Mouse (Mus musculus) MEL (cell line): ENCODE measurements around the gene Ednra. TPM values are rescaled to one million over a fixed set of nuclear protein-coding genes. Genes with fewer than 3 reads are reported as not detected.

Experiments used
- DNase-seq: peaks from one replicate; pipeline ENCODE4 v3.0.0; 2011; ENCODE audit warnings: low read depth, low spot score
- H3K27ac ChIP-seq: 2 replicates; pipeline ENCODE4 v1.5.1; 2012; ENCODE audit warnings: low read depth, mild to moderate bottlenecking, control low read depth, low read length, moderate library complexity; ENCODE audit not compliant: control insufficient read depth
- H3K27me3 ChIP-seq, 2 experiments: fragments of 150-350 bp in 1 of 2; sonication (generic) in 1 of 2; 2 replicates each; pipeline ENCODE4 v1.6.1; 2012; ENCODE audit warnings: low read length in 2 of 2, mild to moderate bottlenecking in 2 of 2, improper control_type of control experiment in 1 of 2, moderate library complexity in 1 of 2; ENCODE audit not compliant: insufficient read depth in 2 of 2, control insufficient read depth in 1 of 2
- H3K36me3 ChIP-seq, 2 experiments: 2 replicates each; pipeline ENCODE4 v1.6.1; 2012 to 2014; ENCODE audit warnings: low read length in 2 of 2, improper control_type of control experiment in 1 of 2, inconsistent platforms in 1 of 2, mild to moderate bottlenecking in 1 of 2; ENCODE audit not compliant: insufficient read depth in 2 of 2, control insufficient read depth in 1 of 2
- H3K4me1 ChIP-seq, 2 experiments: fragments of 150-350 bp in 1 of 2; sonication (generic) in 1 of 2; 2 replicates each; pipeline ENCODE4 v1.6.1; 2012; ENCODE audit warnings: low read length in 2 of 2, improper control_type of control experiment in 1 of 2, mild to moderate bottlenecking in 1 of 2; ENCODE audit not compliant: insufficient read depth in 2 of 2, control insufficient read depth in 1 of 2
- H3K4me3 ChIP-seq, 2 experiments: fragments of 150-350 bp in 1 of 2; sonication (generic) in 1 of 2; 2 replicates each; pipeline ENCODE4 v1.5.1; 2012; ENCODE audit warnings: low read depth in 2 of 2, low read length in 2 of 2, mild to moderate bottlenecking in 2 of 2, moderate library complexity in 2 of 2, control low read depth in 1 of 2, improper control_type of control experiment in 1 of 2; ENCODE audit not compliant: control insufficient read depth in 1 of 2, insufficient read depth in 1 of 2
- H3K79me2 ChIP-seq: 2 replicates; pipeline ENCODE4 v1.6.1; 2012; ENCODE audit warnings: mild to moderate bottlenecking, low read length, moderate library complexity; ENCODE audit not compliant: control insufficient read depth, poor library complexity, insufficient read depth
- H3K9ac ChIP-seq: 2 replicates; pipeline ENCODE4 v1.6.1; 2012; ENCODE audit warnings: low read depth, mild to moderate bottlenecking, control low read depth, low read length, moderate library complexity; ENCODE audit not compliant: control insufficient read depth, poor library complexity, severe bottlenecking
- H3K9me3 ChIP-seq: fragments of 150-350 bp; sonication (generic); replicated peaks from 2 replicates; pipeline ENCODE4 v1.6.1; 2012; ENCODE audit warnings: mild to moderate bottlenecking, low read length, improper control_type of control experiment, moderate library complexity; ENCODE audit not compliant: insufficient read depth
- E2F4 ChIP-seq: IDR thresholded peaks from 2 replicates; pipeline ENCODE4 v1.6.1; 2011; ENCODE audit warnings: low read depth, low read length, improper control_type of control experiment, borderline replicate concordance
- ELF1 ChIP-seq: IDR thresholded peaks from 2 replicates; pipeline ENCODE4 v1.6.1; 2014; ENCODE audit warnings: low read depth, mild to moderate bottlenecking, inconsistent platforms, low read length, improper control_type of control experiment, moderate library complexity
- ETS1 ChIP-seq: IDR thresholded peaks from 2 replicates; pipeline ENCODE4 v1.6.1; 2012; ENCODE audit warnings: low read depth, mild to moderate bottlenecking, inconsistent platforms, low read length, improper control_type of control experiment, moderate library complexity
- KAT2A ChIP-seq: conservative IDR thresholded peaks from 2 replicates; pipeline ENCODE4 v1.6.1; 2012; ENCODE audit warnings: low read depth, low read length, improper control_type of control experiment, inconsistent platforms
- MAFK ChIP-seq: IDR thresholded peaks from 2 replicates; pipeline ENCODE4 v1.6.1; 2011; ENCODE audit warnings: low read depth, mild to moderate bottlenecking, low read length, improper control_type of control experiment, borderline replicate concordance
- MAZ ChIP-seq: IDR thresholded peaks from 2 replicates; pipeline ENCODE4 v1.6.1; 2012; ENCODE audit warnings: low read depth, mild to moderate bottlenecking, inconsistent platforms, low read length, improper control_type of control experiment
- MXI1 ChIP-seq: IDR thresholded peaks from 2 replicates; pipeline ENCODE4 v1.6.1; 2011; ENCODE audit warnings: mild to moderate bottlenecking, low read depth, low read length, improper control_type of control experiment
- MYB ChIP-seq: IDR thresholded peaks from 2 replicates; pipeline ENCODE4 v1.6.1; 2011; ENCODE audit warnings: mild to moderate bottlenecking, low read depth, low read length, improper control_type of control experiment
- MYC ChIP-seq: IDR thresholded peaks from 2 replicates; pipeline ENCODE4 v1.6.1; 2011; ENCODE audit warnings: low read depth, mild to moderate bottlenecking, low read length, improper control_type of control experiment, moderate library complexity
- NELFE ChIP-seq: IDR thresholded peaks from 2 replicates; pipeline ENCODE4 v1.6.1; 2011; ENCODE audit warnings: low read depth, low read length, improper control_type of control experiment
- POLR2A ChIP-seq, 2 experiments: IDR thresholded peaks; 2 replicates each; pipeline ENCODE4 v1.6.1; 2011 to 2012; ENCODE audit warnings: low read length in 2 of 2, mild to moderate bottlenecking in 2 of 2, control low read depth in 1 of 2, improper control_type of control experiment in 1 of 2, low read depth in 1 of 2, moderate library complexity in 1 of 2; ENCODE audit not compliant: control insufficient read depth in 1 of 2, insufficient read depth in 1 of 2, poor library complexity in 1 of 2
- RAD21 ChIP-seq: IDR thresholded peaks from 2 replicates; pipeline ENCODE4 v1.6.1; 2011; ENCODE audit warnings: mild to moderate bottlenecking, low read depth, low read length, improper control_type of control experiment
- RCOR1 ChIP-seq: IDR thresholded peaks from 2 replicates; pipeline ENCODE4 v1.6.1; 2012; ENCODE audit warnings: low read depth, mild to moderate bottlenecking, inconsistent platforms, low read length, improper control_type of control experiment
- SMC3 ChIP-seq: IDR thresholded peaks from 2 replicates; pipeline ENCODE4 v1.6.1; 2011; ENCODE audit warnings: low read depth, low read length, improper control_type of control experiment
- TBP ChIP-seq: IDR thresholded peaks from 2 replicates; pipeline ENCODE4 v1.8.0; 2011; ENCODE audit warnings: low read depth, low read length, improper control_type of control experiment
- TCF12 ChIP-seq: IDR thresholded peaks from 2 replicates; pipeline ENCODE4 v1.6.1; 2014; ENCODE audit warnings: low read depth, mild to moderate bottlenecking, inconsistent platforms, low read length, improper control_type of control experiment, moderate library complexity
- USF2 ChIP-seq, 2 experiments: IDR thresholded peaks; 2 replicates each; pipeline ENCODE4 v1.6.1; 2011 to 2012; ENCODE audit warnings: improper control_type of control experiment in 2 of 2, low read length in 2 of 2, borderline replicate concordance in 1 of 2, inconsistent platforms in 1 of 2, low read depth in 1 of 2, mild to moderate bottlenecking in 1 of 2; ENCODE audit not compliant: insufficient read depth in 1 of 2
- ZC3H11A ChIP-seq: IDR thresholded peaks from 2 replicates; pipeline ENCODE4 v1.6.1; 2012; ENCODE audit warnings: low read depth, mild to moderate bottlenecking, inconsistent platforms, low read length, improper control_type of control experiment
- ZKSCAN1 ChIP-seq: IDR thresholded peaks from 2 replicates; pipeline ENCODE4 v1.6.1; 2012; ENCODE audit warnings: low read depth, mild to moderate bottlenecking, inconsistent platforms, low read length, improper control_type of control experiment, moderate library complexity
- ZNF384 ChIP-seq: IDR thresholded peaks from 2 replicates; pipeline ENCODE4 v1.6.1; 2012; ENCODE audit warnings: low read depth, mild to moderate bottlenecking, inconsistent platforms, low read length, improper control_type of control experiment
- polyA plus RNA-seq, 2 experiments: library from polyadenylated mRNA; stranded (reverse) in 1 of 2; unstranded in 1 of 2; fragments of >175 nt in 1 of 2; fragments of >200 nt in 1 of 2; gene quantifications; 2 replicates each; pipeline versions ENCODE4 v1.2.1 to v1.2.4; 2012; ENCODE audit warnings: low replicate concordance in 2 of 2, low read depth in 1 of 2; ENCODE audit not compliant: insufficient read length in 2 of 2, insufficient read depth in 1 of 2, missing spikeins in 1 of 2
- total RNA-seq: library from RNA; depleted of rRNA; stranded (reverse); fragments of 300-350 nt; gene quantifications from 2 replicates; pipeline ENCODE4 v1.2.3, GENCODE M21; 2012

The Ednra gene
- total and polyA plus RNA-seq, 3 experiments, result not detected

GRCm38 (mm10) chr8:77633211-77633610 is 91.1 kb downstream of the Ednra start:
- H3K4me3 ChIP-seq, result no peak overlapping the region
- no peaks in the 10 kb centered on the region for H3K79me2 ChIP-seq
- no peaks in the 10 kb centered on the region for H3K9me3 ChIP-seq
- H3K27ac ChIP-seq, result no peak overlapping the region
- no peak overlapping the region for H3K9ac ChIP-seq
- no peaks in the 10 kb centered on the region for H3K36me3 ChIP-seq
- DNase-seq, result no peak
- no peaks in the 10 kb centered on the region for H3K4me1 ChIP-seq
- peaks cover 0 to 2% of the 10 kb centered on the region in 2 experiments; a peak in 1 of 4 replicates for H3K27me3 ChIP-seq
- TF ChIP-seq MAFK, result no peak
- TF ChIP-seq POLR2A (IDR thresholded peaks at IDR 0.05; ENCODE audit: control insufficient read depth in 1 of 2, insufficient read depth in 1 of 2, low read depth in 1 of 2, low read length in 2 of 2, poor library complexity in 1 of 2), result no peak
- TF ChIP-seq ZKSCAN1, result no peak
- TF ChIP-seq TCF12, result no peak
- TF ChIP-seq ELF1, result no peak
- TF ChIP-seq TBP, result no peak
- TF ChIP-seq RAD21, result no peak
- TF ChIP-seq RCOR1, result no peak
- TF ChIP-seq MXI1, result no peak
- no peak for TF ChIP-seq ETS1
- no peak for TF ChIP-seq ZC3H11A
- TF ChIP-seq USF2 (IDR thresholded peaks at IDR 0.05; ENCODE audit: borderline replicate concordance in 1 of 2, insufficient read depth in 1 of 2, low read depth in 1 of 2, low read length in 2 of 2), result no peak
- TF ChIP-seq SMC3, result no peak
- no peak for TF ChIP-seq MAZ
- TF ChIP-seq MYC, result no peak
- no peak for TF ChIP-seq ZNF384
- TF ChIP-seq MYB, result no peak
- TF ChIP-seq NELFE, result no peak
- no peak for TF ChIP-seq E2F4

GRCm38 (mm10) chr8:77630691-77631090 is 93.6 kb downstream of the Ednra start:
- Histone ChIP-seq H3K9me3 (no peaks in the 10 kb centered on the region), H3K27ac (no peak overlapping the region), H3K27me3 (peaks cover 2 to 3% of the 10 kb centered on the region in 2 experiments; a peak in 2 of 4 replicates), H3K4me3 (no peak overlapping the region), H3K36me3 (no peaks in the 10 kb centered on the region), H3K9ac (no peak overlapping the region), H3K79me2 (no peaks in the 10 kb centered on the region), H3K4me1 (no peaks in the 10 kb centered on the region; a peak in 1 of 4 replicates)
- TF ChIP-seq KAT2A (no peak), NELFE (no peak), ZC3H11A (no peak)
- DNase-seq, result no peak
